Mouse (Mus musculus) gastrocnemius, adult 8-10 months (tissue): ENCODE measurements around the gene Tacr2. TPM values are rescaled to one million over a fixed set of nuclear protein-coding genes. Genes with fewer than 3 reads are reported as not detected.

Experiments used
- DNase-seq, 2 experiments: peaks; one replicate each; pipeline ENCODE4 v3.0.0; 2022; ENCODE audit warnings: low spot score in 2 of 2
- total RNA-seq, 4 experiments: library from RNA; stranded (reverse); gene quantifications; 2 replicates each; pipeline ENCODE4 v1.2.4; 2022

The Tacr2 gene
- total RNA-seq, 4 experiments from 2014 or later: not detected

GRCm38 (mm10) chr10:62239270-62239669 is 13.0 kb upstream of the Tacr2 start:
- peak; percentile 51 to 80 for DNase-seq

- DNase-seq: no peak
Observed at GRCm38 (mm10) chr10:62242358-62242757, 9.9 kb upstream of the Tacr2 start.

- DNase-seq: peak in 1 of 2 experiments; percentile 18
Observed at GRCm38 (mm10) chr10:62242896-62243295, 9.3 kb upstream of the Tacr2 start.

- no peak for DNase-seq
Observed at GRCm38 (mm10) chr10:62244067-62244466, 8.2 kb upstream of the Tacr2 start.

- DNase-seq: no peak
Observed at GRCm38 (mm10) chr10:62247156-62247555, 5.1 kb upstream of the Tacr2 start.

GRCm38 (mm10) chr10:62247815-62248214 is 4.4 kb upstream of the Tacr2 start:
- DNase-seq: no peak

GRCm38 (mm10) chr10:62252496-62253235 is 428 bp downstream of the Tacr2 start:
- no peak for DNase-seq

- no peak for DNase-seq
Observed at GRCm38 (mm10) chr10:62258298-62258697, 6.1 kb downstream of the Tacr2 start.

GRCm38 (mm10) chr10:62261115-62261886 is 9.1 kb downstream of the Tacr2 start:
- DNase-seq: no peak

- no peak for DNase-seq
Observed at GRCm38 (mm10) chr10:62264299-62264698, 12.1 kb downstream of the Tacr2 start.

GRCm38 (mm10) chr10:62269278-62269677 is 17.0 kb downstream of the Tacr2 start:
- DNase-seq: no peak

- DNase-seq: peak; percentile 64 to 69
Observed at GRCm38 (mm10) chr10:62275235-62275634, 23.0 kb downstream of the Tacr2 start.

- no peak for DNase-seq
Observed at GRCm38 (mm10) chr10:62277499-62278293, 25.5 kb downstream of the Tacr2 start.

- DNase-seq: no peak
Observed at GRCm38 (mm10) chr10:62279066-62279465, 26.8 kb downstream of the Tacr2 start.

- DNase-seq: no peak
Observed at GRCm38 (mm10) chr10:62279671-62280070, 27.4 kb downstream of the Tacr2 start.

GRCm38 (mm10) chr10:62282782-62283181 is 30.5 kb downstream of the Tacr2 start:
- no peak for DNase-seq

- no peak for DNase-seq
Observed at GRCm38 (mm10) chr10:62283206-62283792, 31.1 kb downstream of the Tacr2 start.

GRCm38 (mm10) chr10:62287460-62288124 is 35.4 kb downstream of the Tacr2 start:
- DNase-seq: no peak

- DNase-seq: no peak
Observed at GRCm38 (mm10) chr10:62294112-62294511, 41.9 kb downstream of the Tacr2 start.

- no peak for DNase-seq
Observed at GRCm38 (mm10) chr10:62296086-62296872, 44.0 kb downstream of the Tacr2 start.
